Mouse (Mus musculus): ENCODE results near the gene Foxb1.

DNA sequence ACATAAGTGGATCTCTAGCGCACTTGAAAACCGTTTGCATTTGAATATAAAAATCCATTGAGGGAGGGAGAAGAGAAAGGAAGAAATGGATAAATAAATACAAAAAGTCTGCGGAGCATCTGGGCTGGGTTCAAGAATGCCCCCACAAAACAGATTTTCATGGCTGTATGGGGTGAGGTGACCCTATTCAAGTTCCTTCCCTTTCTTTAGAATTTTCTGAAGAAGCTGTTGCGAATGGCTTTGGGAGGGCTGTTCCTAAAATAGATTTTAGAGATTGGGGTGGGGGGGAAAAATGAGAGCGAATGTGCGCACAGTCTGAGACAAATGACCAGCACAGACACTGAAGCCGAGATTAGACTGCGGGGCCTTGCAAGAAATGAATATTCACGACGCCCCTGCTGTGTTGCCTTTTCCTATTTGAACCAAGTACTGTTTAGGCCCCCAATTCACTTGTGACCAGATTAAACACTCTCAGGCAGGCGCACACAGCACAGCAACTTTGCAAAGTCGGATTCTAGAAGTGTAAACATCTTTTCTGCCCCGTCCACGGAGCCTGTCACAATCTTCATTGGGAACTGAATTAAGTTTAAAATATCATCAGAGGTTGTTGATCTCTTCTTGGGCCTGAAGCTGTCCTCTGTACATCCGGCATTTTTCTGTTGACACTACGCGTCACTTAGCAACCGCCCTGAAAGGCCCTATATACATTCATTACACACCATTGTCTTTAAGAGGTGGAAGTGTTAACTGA is 47.0 kb downstream of the Foxb1 start:
- no peak for TF ChIP-seq CTCF (IDR thresholded peaks at IDR 0.05; ENCODE audit: insufficient read depth, low read depth, low read length)
- TF ChIP-seq POLR2A (IDR thresholded peaks at IDR 0.05; ENCODE audit: insufficient read depth, low read depth, low read length): no peak

All from olfactory bulb, adult 2 months (tissue).